Mouse (Mus musculus): ENCODE measurements at regions not wholly inside any gene's neighbourhood (a gene's known extent, or its start where the extent isn't known, plus 50 kb on each side); places are given as distances from the start of the nearest gene placed in this dataset.

GRCm38 (mm10) chrX:97434327-97434726 lies 57.3 kb upstream of the Eda2r start:
- DNase-seq (ENCODE audit: low read depth): peak; percentile 0

GRCm38 (mm10) chrX:97431391-97431803 lies 54.4 kb upstream of the Eda2r start:
- peak; percentile 47 for DNase-seq (ENCODE audit: low read depth)

All from induced T-regulatory cell, adult 2 months (primary cell).